Mouse (Mus musculus): Measurements from ENCODE around the gene Dhx15.

Gene Dhx15

GRCm38 (mm10) chr5:52188206-52188605 lies 2.1 kb downstream of the Dhx15 start:
- POLR2A ChIA-PET, result interaction anchor here in 3 of 4 experiments (0.6 to 6.6 kb wide), 16 partner anchors 8 to 646 kb away, joined by 3 to 82 read pairs (median 4); partner anchors contain the start of genes Anapc4 (in 1 of the 3) and Sepsecs (in 1 of the 3)
- CTCF ChIA-PET, result no interaction called here

- CTCF ChIA-PET, result no interaction called here
These were observed 13.0 kb downstream of the Dhx15 start for GRCm38 (mm10) chr5:52177326-52177725.

GRCm38 (mm10) chr5:52168468-52168867 lies 21.8 kb downstream of the Dhx15 start:
- CTCF ChIA-PET, result no interaction called here
- POLR2A ChIA-PET, result interaction anchor here in 3 of 4 experiments (0.6 to 5.2 kb wide), 10 partner anchors 9 to 24 kb away, joined by 3 to 28 read pairs (median 6); partner anchors contain the start of gene Dhx15 (in 1 of the 3)

More at GRCm38 (mm10) chr5:52177326-52177725, 13.0 kb downstream of the Dhx15 start:
- POLR2A ChIA-PET, result interaction anchor here in 3 of 4 experiments (0.6 to 6.7 kb wide), 7 partner anchors 9 to 658 kb away, joined by 3 to 82 read pairs (median 9); partner anchors contain the start of gene Dhx15 (in 2 of the 3)

GRCm38 (mm10) chr5:52149138-52149537 lies 41.2 kb downstream of the Dhx15 start:
- ChIA-PET CTCF (no interaction called here), POLR2A (interaction anchor here in 1 of 4 experiments (1.2 to 2.7 kb wide), 7 partner anchors 9 to 25 kb away, joined by 4 to 8 read pairs (median 5); no protein-coding TSS in a partner anchor)

GRCm38 (mm10) chr5:52147141-52147540 lies 43.2 kb downstream of the Dhx15 start:
- CTCF ChIA-PET, result no interaction called here
- POLR2A ChIA-PET, result interaction anchor here in 2 of 4 experiments (1.2 to 3.0 kb wide), 7 partner anchors 8 to 43 kb away, joined by 3 to 11 read pairs (median 5); partner anchors contain the start of gene Dhx15 (in 1 of the 2)

- ChIA-PET CTCF (interaction anchor here in 1 of 4 experiments (0.9 to 1.4 kb wide), 2 partner anchors 9 to 14 kb away, joined by 3 to 4 read pairs; no protein-coding TSS in a partner anchor), POLR2A (interaction anchor here in 2 of 4 experiments (0.8 to 3.0 kb wide), 16 partner anchors 7 to 45 kb away, joined by 3 to 11 read pairs (median 5); partner anchors contain the start of gene Dhx15 (in 2 of the 2))
These were observed 44.6 kb downstream of the Dhx15 start for GRCm38 (mm10) chr5:52145684-52146083.

- ChIA-PET POLR2A (no interaction called here), CTCF (no interaction called here)
These were observed 48.4 kb downstream of the Dhx15 start for GRCm38 (mm10) chr5:52141936-52142335.

- CTCF ChIA-PET, result no interaction called here
- POLR2A ChIA-PET, result interaction anchor here in 1 of 4 experiments (1.1 to 1.2 kb wide), 2 partner anchors 8 to 11 kb away, joined by 5 read pairs; no protein-coding TSS in a partner anchor
These were observed 51.5 kb downstream of the Dhx15 start for GRCm38 (mm10) chr5:52138819-52139218.

DNA sequence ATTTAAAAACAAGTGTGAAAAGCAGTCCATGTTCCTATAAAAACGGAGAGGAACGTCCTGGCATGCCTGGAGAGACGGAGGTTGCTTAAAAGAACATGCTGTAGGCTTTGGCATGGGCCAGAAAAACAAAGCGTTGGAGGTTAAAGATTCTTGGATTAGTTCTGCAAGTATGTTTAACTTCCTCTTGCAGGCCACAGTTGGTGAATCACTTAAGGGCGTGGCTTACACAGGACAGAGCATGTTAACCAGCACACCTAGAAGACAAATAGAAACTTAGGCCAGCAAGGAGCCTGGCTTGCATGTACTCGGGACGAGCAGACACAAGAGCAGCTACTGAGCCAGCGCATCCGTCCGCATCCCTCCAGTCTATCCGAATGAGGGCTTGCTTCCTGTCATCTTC lies 52.2 kb downstream of the Dhx15 start:
- ChIA-PET POLR2A (interaction anchor here in 1 of 4 experiments (1.1 to 1.6 kb wide), 3 partner anchors 9 to 18 kb away, joined by 5 read pairs; no protein-coding TSS in a partner anchor), CTCF (no interaction called here)

DNA sequence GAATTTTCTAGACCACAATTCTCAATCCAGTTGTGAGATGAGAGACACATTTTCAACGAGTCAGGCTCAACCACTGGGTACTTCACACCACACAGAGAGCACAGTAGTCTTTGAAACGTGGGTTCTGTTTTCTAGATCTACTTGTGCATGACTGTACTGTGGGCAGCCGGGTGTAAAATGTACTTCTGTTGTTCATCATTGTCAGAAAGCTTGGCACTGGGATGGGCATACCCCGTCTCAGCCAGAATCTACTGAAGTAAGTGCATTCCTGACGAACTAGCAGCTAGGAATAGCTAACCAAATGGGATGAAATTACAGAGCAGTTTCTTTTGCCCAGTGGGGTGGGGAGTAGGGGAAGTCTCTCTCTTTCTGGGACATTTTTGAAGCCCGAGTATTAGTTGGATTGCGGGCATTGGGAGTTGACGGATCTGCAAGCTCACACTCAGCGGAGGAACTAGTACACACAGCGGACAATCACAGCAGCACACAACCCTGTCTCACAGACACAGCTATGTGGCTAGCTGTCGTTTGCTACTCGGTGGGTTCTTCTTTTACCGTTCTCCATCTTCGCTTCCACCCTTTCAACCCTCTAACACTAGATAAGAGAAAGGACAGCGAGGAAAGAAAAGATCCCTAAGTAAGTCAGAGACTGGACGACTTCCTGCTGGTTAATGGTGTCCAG lies 54.7 kb downstream of the Dhx15 start:
- CTCF ChIA-PET, result no interaction called here
- POLR2A ChIA-PET, result interaction anchor here in 2 of 4 experiments (0.7 to 1.7 kb wide), 4 partner anchors 34 to 55 kb away, joined by 3 to 6 read pairs (median 4); partner anchors contain the start of gene Dhx15 (in 1 of the 2)

- ChIA-PET CTCF (interaction anchor here (0.6 to 1.8 kb wide), 23 partner anchors 10 to 1454 kb away, joined by 3 to 11 read pairs (median 3); partner anchors contain the start of genes Dhx15 (in 2 of the 4) and Anapc4 (in 1 of the 4)), POLR2A (interaction anchor here in 2 of 4 experiments (1.0 to 1.5 kb wide), 4 partner anchors 13 to 104 kb away, joined by 3 to 7 read pairs (median 3); partner anchors contain the start of gene Dhx15 (in 1 of the 2))
These were observed 57.5 kb downstream of the Dhx15 start for GRCm38 (mm10) chr5:52132840-52133239.

- ChIA-PET CTCF (interaction anchor here (0.6 to 1.8 kb wide), 24 partner anchors 9 to 1453 kb away, joined by 3 to 11 read pairs (median 3); partner anchors contain the start of genes Dhx15 (in 2 of the 4) and Anapc4 (in 1 of the 4)), POLR2A (interaction anchor here in 2 of 4 experiments (1.0 to 1.5 kb wide), 4 partner anchors 14 to 105 kb away, joined by 3 to 7 read pairs (median 3); partner anchors contain the start of gene Dhx15 (in 1 of the 2))
These were observed 58.2 kb downstream of the Dhx15 start for GRCm38 (mm10) chr5:52132092-52132491.

GRCm38 (mm10) chr5:52131389-52131788 lies 58.9 kb downstream of the Dhx15 start:
- CTCF ChIA-PET, result interaction anchor here in 2 of 4 experiments (0.6 to 1.8 kb wide), 7 partner anchors 11 to 688 kb away, joined by 3 to 11 read pairs (median 5); partner anchors contain the start of gene Dhx15 (in 1 of the 2)
- POLR2A ChIA-PET, result interaction anchor here in 1 of 4 experiments (1.5 kb wide), 1 partner anchor 59 kb away, joined by 7 read pairs; the partner anchor contains the start of gene Dhx15

DNA sequence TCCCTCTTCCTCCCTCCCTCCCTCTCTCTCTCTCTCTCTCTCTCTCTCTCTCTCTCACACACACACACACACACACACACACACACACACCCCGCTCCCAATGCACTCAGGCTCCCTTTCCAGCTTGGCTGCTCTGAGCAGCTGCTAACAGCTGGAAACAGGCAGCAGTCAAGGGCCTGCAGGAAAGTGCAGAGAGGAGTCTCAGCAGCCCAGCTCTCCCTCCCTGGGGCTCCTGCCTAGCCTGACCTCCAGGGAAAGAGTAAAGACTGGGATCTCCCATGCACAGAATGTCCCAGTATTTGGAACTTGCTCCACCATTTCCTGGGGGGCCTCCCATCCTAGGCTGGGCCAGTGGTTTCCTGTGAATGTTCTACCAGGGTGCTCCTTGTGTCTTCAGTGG lies 59.8 kb downstream of the Dhx15 start:
- ChIA-PET POLR2A (interaction anchor here in 1 of 4 experiments (1.2 kb wide), 1 partner anchor 15 kb away, joined by 3 read pairs; no protein-coding TSS in a partner anchor), CTCF (interaction anchor here in 1 of 4 experiments (0.8 kb wide), 1 partner anchor 980 kb away, joined by 3 read pairs; no protein-coding TSS in a partner anchor)

DNA sequence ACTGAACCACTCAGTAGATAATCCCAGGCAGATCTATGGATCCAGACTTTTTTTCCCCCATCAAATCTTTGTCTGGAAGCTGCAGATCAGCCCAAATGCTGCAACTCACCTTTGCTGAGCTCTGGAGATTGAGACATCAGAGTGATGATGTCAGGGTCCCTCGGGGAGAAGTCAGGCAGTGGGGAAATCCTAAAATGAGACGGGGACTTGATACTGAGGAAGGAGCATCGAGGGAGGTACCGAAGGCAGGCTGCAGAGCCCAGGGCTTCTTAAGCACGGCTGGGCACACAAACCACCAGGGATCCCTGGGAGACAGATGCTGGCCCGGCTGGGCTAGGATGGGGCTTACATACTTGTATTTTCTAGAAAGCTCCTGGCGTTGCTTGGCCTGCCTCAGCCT lies 64.1 kb downstream of the Dhx15 start:
- POLR2A ChIA-PET, result interaction anchor here in 1 of 4 experiments (1.6 kb wide), 1 partner anchor 13 kb away, joined by 5 read pairs; no protein-coding TSS in a partner anchor
- CTCF ChIA-PET, result interaction anchor here in 1 of 4 experiments (0.7 kb wide), 1 partner anchor 9 kb away, joined by 3 read pairs; no protein-coding TSS in a partner anchor

DNA sequence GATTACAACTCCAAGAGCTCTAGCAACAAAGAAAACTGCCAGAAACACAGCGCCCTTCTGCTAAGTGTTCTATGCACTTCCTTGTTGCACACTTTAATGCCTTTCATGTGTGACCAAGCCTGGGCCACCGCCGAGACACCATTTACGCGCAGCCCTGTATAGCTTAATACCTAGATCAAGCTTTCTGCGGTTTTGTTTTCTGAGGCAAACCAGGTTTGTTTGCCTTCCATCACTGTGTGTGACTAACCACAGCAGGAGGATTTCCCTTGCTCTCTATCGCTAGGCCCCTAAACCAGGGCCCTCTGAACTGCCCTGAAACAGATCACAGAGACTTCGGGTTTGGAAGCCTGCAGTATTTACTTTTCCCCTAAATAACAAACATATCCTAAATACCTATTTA lies 64.5 kb downstream of the Dhx15 start:
- CTCF ChIA-PET, result interaction anchor here in 1 of 4 experiments (0.7 kb wide), 1 partner anchor 8 kb away, joined by 3 read pairs; no protein-coding TSS in a partner anchor
- POLR2A ChIA-PET, result interaction anchor here in 1 of 4 experiments (1.6 kb wide), 1 partner anchor 12 kb away, joined by 5 read pairs; no protein-coding TSS in a partner anchor

GRCm38 (mm10) chr5:52122146-52122545 lies 68.2 kb downstream of the Dhx15 start:
- ChIA-PET POLR2A (no interaction called here), CTCF (interaction anchor here in 1 of 4 experiments (1.9 kb wide), 1 partner anchor 10 kb away, joined by 8 read pairs; no protein-coding TSS in a partner anchor)

- ChIA-PET POLR2A (interaction anchor here in 2 of 4 experiments (0.7 to 1.0 kb wide), 2 partner anchors 10 to 125 kb away, joined by 3 read pairs; no protein-coding TSS in a partner anchor), CTCF (interaction anchor here in 2 of 4 experiments (0.6 to 2.0 kb wide), 5 partner anchors 9 to 714 kb away, joined by 3 to 5 read pairs (median 4); partner anchors contain the start of gene Anapc4 (in 1 of the 2))
These were observed 70.5 kb downstream of the Dhx15 start for GRCm38 (mm10) chr5:52119822-52120221.

Data from embryonic stem cell, embryonic (primary cell).